12 mouse cellular contexts compared by ENCODE assay signal in genomic region chr3:30546366-30546765, GRCm38 (mm10). TPM values are rescaled to one million over a fixed set of nuclear protein-coding genes. Genes with fewer than 3 reads are reported as not detected.
DNase-seq lines count a peak whose midpoint lies in the region; ATAC-seq and TF ChIP-seq lines count a peak whose summit lies in the region.
"Had no signal": no experiment of that assay in that cellular context is flagged by ENCODE, and none has a peak within 500 bp of the region (broad histone marks: within the 10 kb centered on the region; RNA-seq: fewer than 3 reads in every experiment).

No protein-coding gene starts in this region.

- no peaks in the 10 kb centered on the region for H3K27me3 ChIP-seq in intestine, embryonic 15.5 days (replicated peaks)
- no peaks in the 10 kb centered on the region for H3K27me3 ChIP-seq in neural tube, embryonic 15.5 days (replicated peaks)

- DNase-seq in gastrocnemius, postnatal 25 days, result peak; percentile 9
- DNase-seq in gastrocnemius, postnatal 36 days, result no peak
- no peak for DNase-seq in layer of hippocampus, adult 2 months (ENCODE audit: low spot score in 2 of 2)
- DNase-seq in layer of hippocampus, adult 18-20 months (ENCODE audit: low spot score in 2 of 2), result no peak
- DNase-seq in left cerebral cortex, postnatal 10 days (ENCODE audit: extremely low spot score in 1 of 2, low spot score in 2 of 2), result no peak
- DNase-seq in adrenal gland, postnatal 25 days, result no peak
- DNase-seq: retina, postnatal 1 day had no signal

- no peak overlapping the region for H3K27ac ChIP-seq in layer of hippocampus, adult 2 months
- no peak overlapping the region for H3K27ac ChIP-seq in intestine, embryonic 15.5 days
- H3K27ac ChIP-seq in neural tube, embryonic 15.5 days (replicated peaks), result no peak overlapping the region

- H3K36me3 ChIP-seq in intestine, embryonic 15.5 days, result no peaks in the 10 kb centered on the region
- H3K36me3 ChIP-seq in neural tube, embryonic 15.5 days, result no peaks in the 10 kb centered on the region

- H3K4me2 ChIP-seq in intestine, embryonic 15.5 days (replicated peaks), result peak overlapping the region; percentile 9; the same call in 1 of the 2 replicates
- H3K4me2 ChIP-seq in neural tube, embryonic 15.5 days, result peak overlapping the region; percentile 9

- WGBS in intestine, embryonic 15.5 days, result 55% methylated on average over 13 of the region's 13 CpGs
- WGBS in neural tube, embryonic 15.5 days, result 67% methylated on average over 13 of the region's 13 CpGs

- H3K4me3 ChIP-seq in layer of hippocampus, adult 2 months, result peak overlapping the region; percentile 34
- H3K4me3 ChIP-seq in intestine, embryonic 15.5 days (replicated peaks), result no peak overlapping the region
- H3K4me3 ChIP-seq in neural tube, embryonic 15.5 days (replicated peaks), result no peak overlapping the region

- TF ChIP-seq CTCF in layer of hippocampus, adult 2 months (conservative IDR thresholded peaks at IDR 0.05), result no peak

- H3K9ac ChIP-seq in intestine, embryonic 15.5 days, result no peak overlapping the region
- H3K9ac ChIP-seq in neural tube, embryonic 15.5 days (replicated peaks), result no peak overlapping the region

- intact Hi-C loops in gastrocnemius, postnatal 36 days (cut with DNase I), result no loop called here
- intact Hi-C loops in left cerebral cortex, postnatal 10 days (cut with DNase I), result no loop called here

- no peak for ATAC-seq in intestine, embryonic 15.5 days
- ATAC-seq in neural tube, embryonic 15.5 days (ENCODE audit: low FRiP score), result no peak
- ATAC-seq: inflammation-experienced regulatory T-cells, adult 6 months; Patski had no signal

- H3K9me3 ChIP-seq in intestine, embryonic 15.5 days, result no peaks in the 10 kb centered on the region
- H3K9me3 ChIP-seq in neural tube, embryonic 15.5 days (replicated peaks), result no peaks in the 10 kb centered on the region

- 0 out of 2 replicates have a peak, but pooled peaks cover 3% of the 10 kb centered on the region for H3K4me1 ChIP-seq in intestine, embryonic 15.5 days (replicated peaks)
- peaks cover 4% of the 10 kb centered on the region; the same call in 1 of the 2 replicates for H3K4me1 ChIP-seq in neural tube, embryonic 15.5 days

RNA-seq across cellular contexts. Expression of gene Mecom, which starts 1.4 kb away (rescaled TPM):
- 1 to 10 TPM; 6.7 to 8.8 TPM for total RNA-seq in gastrocnemius, postnatal 25 days (2021)
- 1 to 10 TPM; 4.9 to 7.0 TPM for total RNA-seq in gastrocnemius, postnatal 36 days (2021)
- 1 to 10 TPM; 3.3 to 3.5 TPM for total RNA-seq in layer of hippocampus, adult 2 months (2021)
- 1 to 10 TPM; 2.4 to 3.1 TPM for total RNA-seq in layer of hippocampus, adult 18-20 months (2021)
- 11.6 and 13.1 TPM in 2 replicates for polyA plus RNA-seq in intestine, embryonic 15.5 days (2015; fragmentation: Nextera tagmentation; extraction: Ambion mirVana)
- 5.2 and 5.5 TPM in 2 replicates for polyA plus RNA-seq in neural tube, embryonic 15.5 days (2015; fragmentation: Nextera tagmentation; extraction: Ambion mirVana)
- total RNA-seq in left cerebral cortex, postnatal 10 days (2021), result 1 to 10 TPM; 4.2 to 4.7 TPM
- total RNA-seq in adrenal gland, postnatal 25 days (2021), result 4.1 and 7.1 TPM in 2 replicates
- polyA plus RNA-seq: inflammation-experienced regulatory T-cells, adult 6 months had no signal

RNA-seq across cellular contexts. Expression of gene Actrt3, which starts 53.4 kb away (rescaled TPM):
- not detected for total RNA-seq in gastrocnemius, postnatal 25 days (2021)
- not detected for total RNA-seq in gastrocnemius, postnatal 36 days (2021)
- under 1 TPM; 0.54 to 0.88 TPM for total RNA-seq in layer of hippocampus, adult 2 months (2021)
- total RNA-seq in layer of hippocampus, adult 18-20 months (2021), result under 1 TPM; 0.38 to 0.79 TPM
- 0.16 and 0.35 TPM in 2 replicates for polyA plus RNA-seq in intestine, embryonic 15.5 days (2015; fragmentation: Nextera tagmentation; extraction: Ambion mirVana)
- 0.59 and 1.2 TPM in 2 replicates for polyA plus RNA-seq in neural tube, embryonic 15.5 days (2015; fragmentation: Nextera tagmentation; extraction: Ambion mirVana)
- under 1 TPM; 0.73 to 0.99 TPM for total RNA-seq in left cerebral cortex, postnatal 10 days (2021)
- total RNA-seq in adrenal gland, postnatal 25 days (2021), result not detected in 2 replicates
- total RNA-seq: adrenal gland, postnatal 36 days had no signal

RNA-seq across cellular contexts. Expression of gene Mynn, which starts 55.5 kb away (rescaled TPM):
- total RNA-seq in gastrocnemius, postnatal 25 days (2021), result 1 to 10 TPM; 9.0 to 9.3 TPM
- 1 to 10 TPM; 7.0 to 8.3 TPM for total RNA-seq in gastrocnemius, postnatal 36 days (2021)
- total RNA-seq in layer of hippocampus, adult 2 months (2021), result 10 to 100 TPM; 14.7 to 15.0 TPM
- total RNA-seq in layer of hippocampus, adult 18-20 months (2021), result 10 to 100 TPM; 15.3 to 16.6 TPM
- 24.0 and 24.3 TPM in 2 replicates for polyA plus RNA-seq in intestine, embryonic 15.5 days (2015; fragmentation: Nextera tagmentation; extraction: Ambion mirVana)
- polyA plus RNA-seq in neural tube, embryonic 15.5 days (2015; fragmentation: Nextera tagmentation; extraction: Ambion mirVana), result 25.4 and 27.8 TPM in 2 replicates
- 10 to 100 TPM; 15.7 to 17.0 TPM for total RNA-seq in left cerebral cortex, postnatal 10 days (2021)
- total RNA-seq in adrenal gland, postnatal 25 days (2021), result 24.9 and 25.3 TPM in 2 replicates
